Mouse (Mus musculus): ENCODE measurements at regions not wholly inside any gene's neighbourhood (a gene's known extent, or its start where the extent isn't known, plus 50 kb on each side); places are given as distances from the start of the nearest gene placed in this dataset.

GRCm38 (mm10) chr4:99527441-99527840 is 128.7 kb upstream of the Foxd3 start:
- H3K9ac ChIP-seq (replicated peaks; ENCODE audit: low read depth, low read length) = no peak overlapping the region
- no peaks in the 10 kb centered on the region for H3K27me3 ChIP-seq (ENCODE audit: control insufficient read depth, insufficient read depth, low read length)
- H3K9me3 ChIP-seq (ENCODE audit: control insufficient read depth, low read depth, low read length) = no peaks in the 10 kb centered on the region
- no peaks in the 10 kb centered on the region for H3K36me3 ChIP-seq (ENCODE audit: control insufficient read depth, insufficient read depth, low read length)
- no peaks in the 10 kb centered on the region for H3K4me1 ChIP-seq (ENCODE audit: control insufficient read depth, insufficient read depth, low read length)
- H3K4me2 ChIP-seq (replicated peaks; ENCODE audit: low read depth, low read length) = no peak overlapping the region
- H3K27ac ChIP-seq (ENCODE audit: low read length) = no peak overlapping the region
- ATAC-seq (ENCODE audit: insufficient number of reproducible peaks, insufficient read depth, low FRiP score, low read depth) = no peak
- H3K4me3 ChIP-seq (ENCODE audit: low read depth, low read length) = no peak overlapping the region
- 94% methylated on average over 12 of the region's 12 CpGs for WGBS

- H3K9me3 ChIP-seq (ENCODE audit: control insufficient read depth, low read depth, low read length) = no peaks in the 10 kb centered on the region
- 50% methylated on average over 6 of the region's 6 CpGs for WGBS
- no peak overlapping the region for H3K4me2 ChIP-seq (replicated peaks; ENCODE audit: low read depth, low read length)
- no peak overlapping the region for H3K27ac ChIP-seq (ENCODE audit: low read length)
- no peak for ATAC-seq (ENCODE audit: insufficient number of reproducible peaks, insufficient read depth, low FRiP score, low read depth)
- H3K36me3 ChIP-seq (ENCODE audit: control insufficient read depth, insufficient read depth, low read length) = no peaks in the 10 kb centered on the region
- no peaks in the 10 kb centered on the region for H3K4me1 ChIP-seq (ENCODE audit: control insufficient read depth, insufficient read depth, low read length)
- H3K4me3 ChIP-seq (ENCODE audit: low read depth, low read length) = no peak overlapping the region
- H3K27me3 ChIP-seq (ENCODE audit: control insufficient read depth, insufficient read depth, low read length) = no peaks in the 10 kb centered on the region
- H3K9ac ChIP-seq (replicated peaks; ENCODE audit: low read depth, low read length) = no peak overlapping the region
Measured at GRCm38 (mm10) chr4:99544014-99544413, 112.1 kb upstream of the Foxd3 start.

GRCm38 (mm10) chr4:99545742-99546141 is 110.4 kb upstream of the Foxd3 start:
- Histone ChIP-seq H3K27ac (ENCODE audit: low read length) (no peak overlapping the region), H3K9ac (replicated peaks; ENCODE audit: low read depth, low read length) (no peak overlapping the region), H3K4me1 (ENCODE audit: control insufficient read depth, insufficient read depth, low read length) (no peaks in the 10 kb centered on the region), H3K4me2 (replicated peaks; ENCODE audit: low read depth, low read length) (no peak overlapping the region), H3K9me3 (ENCODE audit: control insufficient read depth, low read depth, low read length) (no peaks in the 10 kb centered on the region), H3K4me3 (ENCODE audit: low read depth, low read length) (no peak overlapping the region), H3K36me3 (ENCODE audit: control insufficient read depth, insufficient read depth, low read length) (no peaks in the 10 kb centered on the region), H3K27me3 (ENCODE audit: control insufficient read depth, insufficient read depth, low read length) (no peaks in the 10 kb centered on the region)
- WGBS = 29% methylated on average over 3 of the region's 3 CpGs
- no peak for ATAC-seq (ENCODE audit: insufficient number of reproducible peaks, insufficient read depth, low FRiP score, low read depth)

- 45% methylated on average over 5 of the region's 5 CpGs for WGBS
- Histone ChIP-seq H3K4me3 (ENCODE audit: low read depth, low read length) (no peak overlapping the region), H3K9me3 (ENCODE audit: control insufficient read depth, low read depth, low read length) (no peaks in the 10 kb centered on the region), H3K36me3 (ENCODE audit: control insufficient read depth, insufficient read depth, low read length) (no peaks in the 10 kb centered on the region), H3K9ac (replicated peaks; ENCODE audit: low read depth, low read length) (no peak overlapping the region), H3K27ac (ENCODE audit: low read length) (no peak overlapping the region), H3K4me1 (ENCODE audit: control insufficient read depth, insufficient read depth, low read length) (no peaks in the 10 kb centered on the region), H3K4me2 (replicated peaks; ENCODE audit: low read depth, low read length) (no peak overlapping the region), H3K27me3 (ENCODE audit: control insufficient read depth, insufficient read depth, low read length) (no peaks in the 10 kb centered on the region)
- ATAC-seq (ENCODE audit: insufficient number of reproducible peaks, insufficient read depth, low FRiP score, low read depth) = no peak
Measured at GRCm38 (mm10) chr4:99557963-99558362, 98.1 kb upstream of the Foxd3 start.

GRCm38 (mm10) chr4:99560604-99561003 is 95.5 kb upstream of the Foxd3 start:
- H3K27me3 ChIP-seq (ENCODE audit: control insufficient read depth, insufficient read depth, low read length) = no peaks in the 10 kb centered on the region
- 35% methylated on average over 8 of the region's 8 CpGs for WGBS
- no peak overlapping the region for H3K27ac ChIP-seq (ENCODE audit: low read length)
- no peaks in the 10 kb centered on the region for H3K9me3 ChIP-seq (ENCODE audit: control insufficient read depth, low read depth, low read length)
- H3K9ac ChIP-seq (replicated peaks; ENCODE audit: low read depth, low read length) = no peak overlapping the region
- H3K4me2 ChIP-seq (replicated peaks; ENCODE audit: low read depth, low read length) = no peak overlapping the region
- no peak for ATAC-seq (ENCODE audit: insufficient number of reproducible peaks, insufficient read depth, low FRiP score, low read depth)
- no peaks in the 10 kb centered on the region for H3K36me3 ChIP-seq (ENCODE audit: control insufficient read depth, insufficient read depth, low read length)
- no peaks in the 10 kb centered on the region for H3K4me1 ChIP-seq (ENCODE audit: control insufficient read depth, insufficient read depth, low read length)
- no peak overlapping the region for H3K4me3 ChIP-seq (ENCODE audit: low read depth, low read length)

- Histone ChIP-seq H3K4me2 (replicated peaks; ENCODE audit: low read depth, low read length) (no peak overlapping the region), H3K27ac (ENCODE audit: low read length) (no peak overlapping the region), H3K36me3 (ENCODE audit: control insufficient read depth, insufficient read depth, low read length) (no peaks in the 10 kb centered on the region), H3K4me1 (ENCODE audit: control insufficient read depth, insufficient read depth, low read length) (no peaks in the 10 kb centered on the region), H3K9me3 (ENCODE audit: control insufficient read depth, low read depth, low read length) (no peaks in the 10 kb centered on the region), H3K4me3 (ENCODE audit: low read depth, low read length) (no peak overlapping the region), H3K27me3 (ENCODE audit: control insufficient read depth, insufficient read depth, low read length) (no peaks in the 10 kb centered on the region), H3K9ac (replicated peaks; ENCODE audit: low read depth, low read length) (no peak overlapping the region)
- WGBS = 14% methylated on average over 6 of the region's 6 CpGs
- peak; percentile 56; the same call in 1 of the 2 replicates for ATAC-seq (ENCODE audit: insufficient number of reproducible peaks, insufficient read depth, low FRiP score, low read depth)
Measured at GRCm38 (mm10) chr4:99561506-99561937, 94.6 kb upstream of the Foxd3 start.

GRCm38 (mm10) chr4:99565401-99565800 is 90.7 kb upstream of the Foxd3 start:
- ATAC-seq (ENCODE audit: insufficient number of reproducible peaks, insufficient read depth, low FRiP score, low read depth) = no peak
- Histone ChIP-seq H3K9ac (replicated peaks; ENCODE audit: low read depth, low read length) (no peak overlapping the region), H3K27me3 (ENCODE audit: control insufficient read depth, insufficient read depth, low read length) (no peaks in the 10 kb centered on the region), H3K4me3 (ENCODE audit: low read depth, low read length) (no peak overlapping the region), H3K4me1 (ENCODE audit: control insufficient read depth, insufficient read depth, low read length) (no peaks in the 10 kb centered on the region), H3K4me2 (replicated peaks; ENCODE audit: low read depth, low read length) (no peak overlapping the region), H3K9me3 (ENCODE audit: control insufficient read depth, low read depth, low read length) (peaks cover 2% of the 10 kb centered on the region; the same call in 1 of the 2 replicates), H3K27ac (ENCODE audit: low read length) (no peak overlapping the region), H3K36me3 (ENCODE audit: control insufficient read depth, insufficient read depth, low read length) (no peaks in the 10 kb centered on the region)
- 89% methylated on average over 9 of the region's 9 CpGs for WGBS

GRCm38 (mm10) chr4:99572841-99573642 is 83.1 kb upstream of the Foxd3 start:
- H3K27ac ChIP-seq (ENCODE audit: low read length) = no peak overlapping the region
- H3K36me3 ChIP-seq (ENCODE audit: control insufficient read depth, insufficient read depth, low read length) = no peaks in the 10 kb centered on the region
- no peak for ATAC-seq (ENCODE audit: insufficient number of reproducible peaks, insufficient read depth, low FRiP score, low read depth)
- peaks cover 2% of the 10 kb centered on the region; the same call in 1 of the 2 replicates for H3K9me3 ChIP-seq (ENCODE audit: control insufficient read depth, low read depth, low read length)
- no peaks in the 10 kb centered on the region for H3K4me1 ChIP-seq (ENCODE audit: control insufficient read depth, insufficient read depth, low read length)
- H3K27me3 ChIP-seq (ENCODE audit: control insufficient read depth, insufficient read depth, low read length) = peaks cover 10% of the 10 kb centered on the region; the same call in 1 of the 2 replicates
- H3K4me3 ChIP-seq (ENCODE audit: low read depth, low read length) = peak overlapping the region; percentile 16
- H3K4me2 ChIP-seq (replicated peaks; ENCODE audit: low read depth, low read length) = peak overlapping the region; percentile 43
- WGBS = 3% methylated on average over 33 of the region's 33 CpGs
- H3K9ac ChIP-seq (replicated peaks; ENCODE audit: low read depth, low read length) = no peak overlapping the region

All from stomach, embryonic 14.5 days (tissue).